Mouse (Mus musculus) frontal cortex, adult (tissue): ENCODE measurements around the gene Tmem43.
A peak's percentile ranks its signal among the peaks of the same experiment; 100 is the strongest.

Experiments used
- ATAC-seq: cut with Nextera tagmentation; 2 replicates; pipeline ENCODE4 v1.9.2; 2017; ENCODE audit warnings: mild to moderate bottlenecking, moderate library complexity, mixed read lengths; ENCODE audit not compliant: low TSS enrichment

Gene Tmem43

DNA sequence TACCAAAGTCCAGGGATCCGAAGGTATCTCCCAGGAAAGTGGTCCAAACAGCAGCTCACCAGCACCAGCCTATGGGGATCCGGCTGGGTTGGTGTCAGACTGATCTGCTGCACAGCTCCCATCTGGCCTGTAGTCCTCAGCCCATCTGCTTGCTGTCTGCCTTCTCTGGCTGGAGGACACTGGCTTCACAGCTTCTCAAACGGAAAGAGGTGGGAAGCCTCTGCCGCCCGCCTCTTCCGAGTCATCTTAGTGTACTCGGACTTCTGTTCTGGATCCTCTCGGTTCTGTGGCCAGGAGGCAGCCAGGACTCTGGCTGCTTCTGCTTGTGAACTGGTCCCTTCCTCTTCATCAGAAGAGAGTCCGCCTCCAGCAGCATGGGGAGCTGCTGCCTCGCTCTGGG, 16.4 kb downstream of the Tmem43 start:
- ATAC-seq, result peak; percentile 72

DNA sequence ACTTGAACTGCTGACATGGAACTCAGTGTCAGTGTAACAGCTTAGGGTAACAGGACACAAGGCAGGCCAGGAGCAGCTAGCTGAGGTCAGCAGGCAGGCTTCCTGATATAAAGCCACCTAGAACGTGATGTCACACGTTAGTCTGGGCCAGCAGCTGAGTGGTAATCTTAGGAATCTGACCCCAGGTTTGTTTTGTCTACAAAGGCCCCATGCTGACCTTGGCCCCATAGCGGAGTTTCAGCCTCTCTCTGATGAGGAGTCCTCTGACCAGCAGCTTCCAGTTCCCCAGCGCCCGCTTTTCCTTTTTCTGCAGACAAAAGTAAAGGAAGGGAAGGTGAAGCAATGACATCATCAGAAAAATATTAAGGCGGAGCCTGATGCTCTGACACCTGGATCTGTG, 17.5 kb downstream of the Tmem43 start:
- ATAC-seq, result no peak

GRCm38 (mm10) chr6:91493053-91493452, 19.6 kb downstream of the Tmem43 start:
- no peak for ATAC-seq

GRCm38 (mm10) chr6:91494526-91494925, 21.0 kb downstream of the Tmem43 start:
- no peak for ATAC-seq

GRCm38 (mm10) chr6:91503302-91503701, 29.8 kb downstream of the Tmem43 start:
- no peak for ATAC-seq

DNA sequence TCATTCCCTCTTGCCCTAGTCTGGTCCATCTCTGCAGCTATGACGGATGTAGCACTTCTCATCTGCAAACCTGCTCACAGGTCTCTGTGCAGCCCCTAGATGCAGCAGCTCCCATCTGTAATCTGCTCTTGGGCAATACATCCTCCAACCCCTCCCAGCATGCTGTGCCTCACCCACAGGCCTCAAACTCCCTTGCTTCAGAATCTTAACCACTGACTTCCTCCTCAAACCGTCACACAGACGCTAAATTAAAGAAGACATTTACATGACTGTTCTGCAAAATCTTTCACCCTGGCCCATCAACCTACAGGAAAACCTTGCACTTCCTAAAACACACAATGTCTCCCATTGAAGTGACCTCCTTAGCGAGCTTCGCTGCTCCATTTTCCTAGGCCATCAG, 32.5 kb downstream of the Tmem43 start:
- ATAC-seq, result no peak

- no peak for ATAC-seq
These were observed 34.5 kb downstream of the Tmem43 start for GRCm38 (mm10) chr6:91508041-91508440.

GRCm38 (mm10) chr6:91509326-91509725, 35.8 kb downstream of the Tmem43 start:
- peak; percentile 81 for ATAC-seq

- no peak for ATAC-seq
These were observed 36.7 kb downstream of the Tmem43 start for GRCm38 (mm10) chr6:91510211-91510610.

DNA sequence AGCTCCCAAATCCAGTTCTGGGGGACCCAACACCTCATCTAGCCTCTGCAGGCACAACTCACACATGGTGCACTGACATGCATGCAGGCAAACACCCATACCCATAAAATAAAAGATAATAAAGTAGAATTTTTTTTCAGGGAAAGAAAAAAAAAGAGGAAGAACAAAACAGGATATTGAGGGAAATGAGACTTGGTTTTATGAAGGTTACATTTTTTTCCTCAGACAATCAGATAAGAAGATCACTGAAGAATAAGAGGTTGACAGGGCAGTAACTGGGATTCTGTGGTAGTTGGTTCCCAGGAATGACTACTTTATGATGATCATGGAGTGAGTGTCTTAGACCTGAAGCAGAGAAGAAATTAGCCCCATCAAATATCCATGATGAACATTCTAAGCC, 40.6 kb downstream of the Tmem43 start:
- no peak for ATAC-seq

DNA sequence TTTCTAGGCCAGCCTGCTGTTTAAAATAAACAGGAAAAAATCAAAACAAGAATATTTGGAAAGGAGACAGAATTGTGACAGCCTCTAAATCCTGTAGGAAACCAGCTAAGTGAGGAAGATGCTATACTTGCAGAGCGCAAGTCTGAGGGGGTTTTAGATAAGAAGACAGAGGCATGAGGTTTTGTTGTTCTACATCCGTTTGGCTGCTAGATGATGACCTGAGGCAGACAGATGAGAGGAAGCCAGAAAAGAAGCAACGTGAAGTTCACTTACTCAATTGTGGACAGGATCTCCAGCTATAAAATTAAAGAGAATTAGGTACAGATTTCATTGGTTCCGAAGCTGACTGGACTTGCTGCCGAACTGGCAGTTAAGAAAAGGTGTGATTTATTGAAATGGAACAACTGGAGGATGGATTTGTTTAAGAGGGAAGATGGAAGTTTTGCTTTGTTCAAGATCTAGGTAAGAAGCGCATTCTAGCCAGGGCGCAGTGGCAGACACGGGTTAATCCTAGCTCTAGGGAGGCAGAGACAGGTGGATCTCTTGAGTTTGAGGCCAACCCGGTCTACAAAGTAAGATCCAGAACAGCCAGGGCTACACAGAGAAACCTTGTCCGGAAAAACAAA, 41.3 kb downstream of the Tmem43 start:
- ATAC-seq, result no peak

DNA sequence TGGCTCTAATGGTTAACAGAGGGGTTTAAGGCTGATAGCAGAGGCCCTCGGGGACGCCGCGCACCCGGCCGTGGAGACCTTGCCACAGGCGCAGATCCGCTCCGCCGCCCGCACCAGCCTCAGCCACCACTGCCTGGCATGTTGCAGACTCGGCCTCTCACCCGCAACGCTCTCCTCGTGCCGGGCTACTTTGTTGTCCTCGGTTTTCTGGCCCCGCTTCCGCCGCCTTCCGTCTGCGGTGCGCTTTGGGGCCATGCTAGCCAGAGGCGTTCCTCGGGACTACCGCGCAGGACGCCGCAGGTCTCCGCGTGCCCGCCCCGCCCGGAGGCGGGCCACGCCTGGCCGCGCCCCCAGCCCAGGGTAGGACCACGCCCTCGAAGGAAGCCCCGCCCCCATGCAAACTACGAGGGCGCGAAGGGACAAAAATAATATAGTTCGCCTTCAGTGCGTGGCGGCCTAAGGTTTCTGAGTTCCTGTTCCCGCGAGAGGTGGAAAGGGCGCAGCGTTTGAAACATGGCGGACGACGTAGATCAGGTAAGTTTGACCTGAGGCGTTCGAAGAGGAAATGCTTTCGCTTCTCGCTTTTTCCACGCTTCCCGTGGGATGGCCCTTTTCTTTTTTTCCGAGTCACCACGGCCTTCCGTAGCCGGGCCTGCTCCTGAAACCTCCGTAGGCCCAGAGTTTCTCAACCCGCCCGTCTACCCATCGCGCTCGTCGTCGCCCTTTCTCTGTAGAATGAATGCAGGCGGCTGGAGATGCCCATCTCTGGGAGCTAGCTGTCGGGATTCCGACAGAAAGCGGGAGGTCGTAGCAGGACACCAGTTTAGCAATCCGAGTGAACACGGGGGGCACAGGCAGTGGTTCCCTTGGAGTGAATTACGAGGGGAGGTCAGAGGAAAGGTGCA, 42.3 kb downstream of the Tmem43 start, which contains the start of the genes Xpc and Lsm3:
Xpc (minus strand) TSS at position 344 of the 905 bp plus-strand sequence.
Lsm3 (plus strand) TSS at position 384 of the 905 bp plus-strand sequence.
- ATAC-seq, result peak; percentile 86

DNA sequence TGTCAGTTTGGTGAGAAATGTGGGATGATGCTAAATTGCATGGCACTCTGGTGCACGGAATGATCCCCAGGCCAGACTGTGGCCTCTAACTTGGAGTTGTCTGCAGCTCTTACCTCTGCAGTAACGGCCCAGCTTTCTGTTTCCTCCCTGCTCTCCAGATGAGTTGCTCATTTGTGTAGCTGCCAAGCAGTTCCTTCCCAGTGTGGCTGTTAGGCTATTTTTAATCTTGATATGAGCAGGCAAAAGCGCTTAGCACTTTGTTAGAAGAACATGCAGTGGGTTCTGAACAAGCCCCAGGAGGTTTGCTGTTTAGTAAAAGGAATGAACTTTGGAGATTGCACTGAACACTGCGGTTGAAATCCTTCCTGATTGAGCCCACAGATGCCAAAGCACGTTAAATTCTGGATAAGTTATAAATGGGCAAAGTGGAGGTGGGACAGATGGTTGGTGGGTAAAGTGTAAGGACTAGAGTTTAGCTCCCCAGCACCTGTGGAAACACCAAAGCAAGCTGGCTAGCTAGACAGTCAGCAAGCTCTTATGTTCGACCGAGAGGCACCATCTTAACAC, 45.0 kb downstream of the Tmem43 start:
- ATAC-seq, result peak; percentile 44

GRCm38 (mm10) chr6:91522816-91523215, 49.3 kb downstream of the Tmem43 start:
- ATAC-seq, result no peak

- no peak for ATAC-seq
These were observed 52.0 kb downstream of the Tmem43 start for GRCm38 (mm10) chr6:91525544-91525943.

GRCm38 (mm10) chr6:91527227-91527860, 53.8 kb downstream of the Tmem43 start:
- peak; percentile 94 for ATAC-seq

DNA sequence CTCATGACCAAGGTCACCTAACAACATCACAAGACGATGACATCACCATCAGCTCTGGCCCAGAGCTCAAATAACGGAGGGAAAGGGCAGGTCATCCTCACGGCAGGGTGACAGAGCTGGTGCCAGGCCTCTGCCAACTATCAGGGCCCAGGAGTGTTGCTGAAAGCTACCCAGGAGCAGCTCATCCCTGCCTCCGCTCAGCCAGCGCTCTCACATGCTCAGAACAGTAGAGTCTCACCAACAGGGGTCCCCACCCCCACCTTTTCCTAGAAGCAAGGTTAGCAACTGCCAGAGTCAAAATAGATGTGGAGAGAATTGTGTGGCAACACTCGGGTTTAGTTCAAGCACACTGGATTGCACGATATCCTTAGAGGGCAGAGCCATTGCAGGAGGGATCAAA, 54.8 kb downstream of the Tmem43 start:
- no peak for ATAC-seq

DNA sequence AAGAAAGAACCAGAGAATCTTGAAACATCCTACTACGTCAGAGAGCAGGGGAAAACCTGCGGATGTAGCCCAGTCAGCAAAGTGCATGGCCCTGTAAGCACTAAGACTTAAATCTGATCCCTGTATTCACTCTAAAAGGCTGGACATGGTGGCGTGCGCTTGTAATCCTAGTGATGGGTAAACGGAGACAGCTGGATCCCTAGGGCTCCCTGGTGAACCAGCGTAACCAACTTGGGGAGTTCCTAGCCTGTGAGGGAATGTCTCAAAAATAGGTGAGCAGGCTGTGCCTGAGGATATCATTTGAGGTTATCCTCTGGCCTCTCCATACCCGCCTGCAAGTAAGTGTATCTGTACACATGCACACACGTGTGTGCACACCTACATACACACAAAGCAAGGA, 57.2 kb downstream of the Tmem43 start:
- no peak for ATAC-seq

DNA sequence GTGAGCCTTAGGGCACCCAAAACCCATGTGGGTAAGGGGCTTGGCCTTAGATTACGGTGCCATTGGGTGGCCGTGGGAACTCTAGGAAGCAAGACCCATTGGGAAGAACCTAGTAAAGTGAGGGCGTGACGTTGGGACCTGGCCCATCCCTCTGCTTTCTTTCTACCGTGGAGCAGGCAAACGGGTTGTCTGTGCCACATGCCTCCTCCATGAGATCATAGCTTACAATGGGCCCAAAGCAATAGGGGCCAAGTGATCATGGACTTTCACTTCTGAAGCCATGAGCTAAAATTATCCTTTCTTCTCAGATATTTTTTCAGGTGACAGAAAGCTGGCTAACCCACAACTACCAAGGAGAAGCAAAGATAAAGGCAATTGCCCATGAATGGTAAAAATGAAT, 57.8 kb downstream of the Tmem43 start:
- ATAC-seq, result no peak

DNA sequence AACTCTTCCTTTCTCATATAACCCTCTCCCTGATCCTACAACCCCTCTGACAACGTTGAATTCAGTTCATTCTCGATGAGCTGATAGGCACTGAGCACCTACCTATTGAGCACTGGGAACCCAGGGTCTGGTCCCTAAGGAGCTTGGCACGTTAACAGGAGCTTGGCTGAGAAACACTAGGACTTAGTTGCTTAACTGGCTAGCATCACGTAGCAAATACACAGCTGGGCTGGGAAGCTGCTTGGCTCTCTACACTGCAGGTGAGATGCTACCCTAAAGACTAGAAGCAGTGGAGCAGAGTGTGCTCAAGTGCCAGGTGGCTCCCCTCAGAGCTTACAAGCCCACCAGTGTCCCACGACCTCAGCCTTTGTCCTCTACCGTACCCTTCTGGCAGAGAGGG, 59.2 kb downstream of the Tmem43 start:
- no peak for ATAC-seq

- ATAC-seq, result no peak
These were observed 59.9 kb downstream of the Tmem43 start for GRCm38 (mm10) chr6:91533359-91533758.

DNA sequence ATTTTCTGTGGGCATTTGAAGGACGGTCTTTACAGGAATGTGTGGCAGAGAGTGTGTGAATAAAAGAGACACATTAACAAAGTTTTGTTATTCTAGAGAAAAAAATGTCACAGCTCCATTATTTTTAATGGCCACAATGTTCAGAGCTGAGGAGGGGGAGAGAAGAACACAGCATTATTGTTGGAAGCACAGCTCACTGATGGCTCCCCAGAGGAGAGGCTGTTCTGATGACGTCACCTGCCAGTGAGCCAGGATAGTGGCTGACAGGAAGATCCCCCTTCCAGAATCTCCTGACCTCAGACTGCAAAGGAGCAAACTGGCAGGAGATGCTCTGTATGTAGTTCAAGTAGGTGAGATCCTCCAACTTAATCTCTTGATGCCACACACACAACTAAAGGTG, 60.3 kb downstream of the Tmem43 start:
- no peak for ATAC-seq
